Mouse (Mus musculus) lung, postnatal 0 days (tissue): ENCODE measurements at regions not wholly inside any gene's neighbourhood (a gene's known extent, or its start where the extent isn't known, plus 50 kb on each side); places are given as distances from the start of the nearest gene placed in this dataset.
"Not testable (repeated sequence)": the region's sequence is repeated elsewhere in the genome, so short reads cannot be mapped to it uniquely, and the experiment has no call there.

Experiments used
- ATAC-seq: fragments of 200-750 bp; cut with Nextera tagmentation; 2 replicates; pipeline ENCODE4 v1.8.0; 2017; ENCODE audit warnings: moderate library complexity
- DNase-seq: peaks from one replicate; pipeline ENCODE4 v3.0.0-alpha.2; 2016; ENCODE audit warnings: low spot score
- H3K27ac ChIP-seq: fragments of 300-500 bp; sonication (generic); 2 replicates; pipeline ENCODE4 v1.5.1; 2014; ENCODE audit warnings: antibody characterized with exemption, mild to moderate bottlenecking, low read length, mixed read lengths
- H3K27me3 ChIP-seq: fragments of 300-500 bp; sonication (generic); replicated peaks from 2 replicates; pipeline ENCODE4 v1.6.1; 2014; ENCODE audit warnings: low read length, mixed read lengths; ENCODE audit not compliant: insufficient read depth
- H3K36me3 ChIP-seq: fragments of 300-500 bp; sonication (generic); 2 replicates; pipeline ENCODE4 v1.6.1; 2014; ENCODE audit warnings: low read length, mixed read lengths; ENCODE audit not compliant: insufficient read depth
- H3K4me1 ChIP-seq: fragments of 300-500 bp; sonication (generic); 2 replicates; pipeline ENCODE4 v1.6.1; 2014; ENCODE audit warnings: antibody characterized with exemption, low read depth, low read length, mixed read lengths; ENCODE audit not compliant: insufficient read depth
- H3K4me2 ChIP-seq: fragments of 300-500 bp; sonication (generic); replicated peaks from 2 replicates; pipeline ENCODE4 v1.6.1; 2014; ENCODE audit warnings: low read depth, mild to moderate bottlenecking, low read length, moderate library complexity, mixed read lengths
- H3K4me3 ChIP-seq: fragments of 300-500 bp; sonication (generic); 2 replicates; pipeline ENCODE4 v1.5.1; 2014; ENCODE audit warnings: low read depth, low read length
- H3K9ac ChIP-seq: fragments of 300-500 bp; sonication (generic); replicated peaks from 2 replicates; pipeline ENCODE4 v1.6.1; 2014; ENCODE audit warnings: low read depth, mild to moderate bottlenecking
- H3K9me3 ChIP-seq: fragments of 300-500 bp; sonication (generic); 2 replicates; pipeline ENCODE4 v1.6.1; 2016; ENCODE audit warnings: low read length, mixed read lengths
- CTCF ChIP-seq: IDR thresholded peaks from 2 replicates; pipeline ENCODE4 v1.5.1; 2016; ENCODE audit warnings: antibody characterized with exemption, mild to moderate bottlenecking
- EP300 ChIP-seq: IDR thresholded peaks from 2 replicates; pipeline ENCODE4 v1.6.1; 2016; ENCODE audit warnings: antibody characterized with exemption, mild to moderate bottlenecking, control low read depth
- WGBS: fragments of 180-500 bp; shearing (Covaris S2); extraction: QIAGEN DNeasy Blood & Tissue Kit; methylation state at CpG from one replicate; pipeline ENCODE4 v1.1.7; 2014; 5-methylcytosine and 5-hydroxymethylcytosine counted together

DNA sequence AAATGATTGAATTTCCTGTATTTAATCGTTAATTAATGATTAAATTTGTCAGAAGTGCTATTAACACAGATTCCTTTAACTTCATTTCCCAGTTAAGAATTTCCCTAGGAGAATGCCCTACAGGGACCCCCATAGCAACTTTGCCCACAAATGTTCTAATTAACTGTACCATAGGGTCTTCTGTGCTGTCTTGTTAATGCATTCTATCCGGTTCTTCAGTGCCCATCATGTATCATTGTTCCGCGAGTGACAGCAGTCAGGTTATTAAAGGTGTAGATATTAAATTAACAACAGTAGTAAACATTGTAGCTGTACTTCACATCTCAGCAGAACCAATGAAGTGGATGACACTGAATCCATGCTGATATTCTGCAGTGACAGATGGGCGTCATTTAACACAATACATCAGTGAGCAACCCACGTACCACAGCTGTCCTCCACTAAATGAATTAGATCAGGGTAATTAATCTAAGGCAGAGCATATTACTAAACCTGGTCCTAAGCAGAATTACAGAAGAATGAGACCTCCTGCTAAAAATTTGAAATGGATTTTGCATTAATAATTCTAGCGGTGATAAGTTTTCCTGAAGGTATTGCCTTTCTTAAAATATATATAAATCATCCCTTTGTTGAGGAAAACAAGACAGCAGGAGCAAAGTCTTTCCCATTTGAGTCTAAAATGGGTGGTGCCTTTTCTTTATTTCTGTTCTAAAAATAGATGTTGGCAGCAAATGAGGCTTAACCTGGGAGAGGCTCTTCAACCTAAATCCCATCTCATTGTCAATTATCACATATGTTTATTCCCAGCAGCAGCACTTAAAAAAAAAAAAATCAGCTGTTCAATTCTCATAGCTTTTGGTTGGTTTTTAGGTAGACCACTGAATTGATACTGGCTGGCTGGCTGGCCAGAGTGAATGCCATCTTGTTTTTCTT is 872.3 kb downstream of the Nxph1 start:
- H3K4me3 ChIP-seq, result no peak overlapping the region
- DNase-seq, result no peak
- no peak for TF ChIP-seq CTCF
- TF ChIP-seq EP300, result no peak
- H3K27me3 ChIP-seq, result no peaks in the 10 kb centered on the region
- no peak overlapping the region for H3K9ac ChIP-seq
- ATAC-seq, result no peak
- no peaks in the 10 kb centered on the region for H3K4me1 ChIP-seq
- no peak overlapping the region for H3K4me2 ChIP-seq
- no peaks in the 10 kb centered on the region for H3K9me3 ChIP-seq
- WGBS, result 84% methylated on average over 7 of the region's 7 CpGs
- no peaks in the 10 kb centered on the region for H3K36me3 ChIP-seq
- no peak overlapping the region for H3K27ac ChIP-seq

DNA sequence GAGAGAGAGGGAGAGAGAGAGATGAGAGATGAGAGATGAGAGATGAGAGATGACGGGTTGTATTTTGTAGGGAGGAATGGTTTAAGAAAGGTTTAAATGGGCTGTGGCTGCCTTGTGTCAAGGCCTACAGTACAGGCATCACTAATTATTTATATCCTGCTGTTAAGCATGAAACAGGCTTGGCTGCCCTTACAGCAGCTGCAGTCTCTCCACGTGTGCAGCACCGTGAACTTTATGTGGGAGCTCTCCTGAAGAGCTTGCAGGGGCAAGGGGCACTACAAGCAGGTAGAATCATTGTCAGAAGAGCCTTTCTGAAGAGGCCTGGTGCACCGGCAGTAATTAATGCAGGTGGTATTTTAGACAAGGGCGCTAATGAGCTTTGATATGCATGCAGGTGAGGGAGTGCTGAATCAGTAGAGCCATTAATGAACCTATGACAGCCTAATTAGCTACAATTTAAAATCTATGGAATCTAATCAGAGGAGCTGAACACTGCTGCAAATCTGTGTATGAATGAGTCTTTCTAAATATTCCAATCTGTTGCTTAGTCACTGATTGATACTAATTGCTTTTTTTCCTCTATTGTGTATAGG is 886.7 kb downstream of the Nxph1 start:
- Histone ChIP-seq H3K36me3 (no peaks in the 10 kb centered on the region), H3K4me3 (no peak overlapping the region), H3K9me3 (no peaks in the 10 kb centered on the region), H3K9ac (no peak overlapping the region), H3K27me3 (no peaks in the 10 kb centered on the region), H3K4me1 (no peaks in the 10 kb centered on the region), H3K4me2 (no peak overlapping the region), H3K27ac (no peak overlapping the region)
- DNase-seq (no peak), ATAC-seq (no peak)
- WGBS, result 61% methylated on average over 5 of the region's 5 CpGs
- no peak for TF ChIP-seq CTCF
- TF ChIP-seq EP300, result no peak

DNA sequence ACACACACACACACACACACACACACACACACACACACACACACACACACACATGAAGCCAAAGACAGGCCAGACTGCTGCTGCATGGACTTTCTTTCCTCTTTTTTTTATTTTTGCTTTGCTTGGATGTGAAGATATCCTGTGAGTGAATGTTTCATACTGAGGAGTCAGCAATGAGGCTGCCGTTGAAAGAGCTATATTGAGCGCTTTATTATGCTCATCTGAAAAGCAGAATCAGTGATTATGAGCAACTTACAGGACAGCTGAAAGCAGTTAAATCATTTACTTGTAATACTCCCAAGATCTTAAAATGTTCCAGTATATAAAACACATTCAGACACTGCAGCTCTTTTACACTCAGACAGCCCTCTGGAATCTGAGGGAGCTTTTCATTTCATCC is 894.2 kb downstream of the Nxph1 start:
- 83% methylated on average over 2 of the region's 2 CpGs for WGBS
- Histone ChIP-seq H3K4me1 (no peaks in the 10 kb centered on the region), H3K27ac (no peak overlapping the region), H3K36me3 (no peaks in the 10 kb centered on the region), H3K4me2 (no peak overlapping the region), H3K9ac (no peak overlapping the region), H3K4me3 (no peak overlapping the region), H3K27me3 (no peaks in the 10 kb centered on the region), H3K9me3 (no peaks in the 10 kb centered on the region; the same call in 1 of the 2 replicates)
- TF ChIP-seq EP300 (no peak), CTCF (no peak)
- ATAC-seq (no peak), DNase-seq (no peak)

DNA sequence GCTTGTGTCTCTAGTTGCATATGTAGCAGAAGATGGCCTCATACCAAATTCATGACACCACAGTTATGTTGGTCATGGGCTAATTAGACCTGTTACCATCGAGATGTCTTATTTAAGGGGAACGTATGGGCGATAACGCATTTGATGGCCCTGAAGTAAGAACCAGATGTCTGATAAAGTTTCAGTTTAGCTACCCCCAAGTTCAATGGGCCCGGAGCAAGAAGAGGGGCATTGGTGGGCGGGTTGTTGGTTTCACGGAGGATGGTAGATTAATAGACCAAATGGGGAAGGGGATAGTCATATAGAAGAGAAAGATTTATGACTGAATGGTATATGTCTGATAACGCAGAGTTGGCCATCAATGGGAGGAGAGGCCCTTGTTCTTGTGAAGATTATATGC is 941.6 kb downstream of the Nxph1 start:
- H3K4me1 ChIP-seq, H3K4me3 ChIP-seq, H3K9me3 ChIP-seq, DNase-seq, H3K27me3 ChIP-seq, H3K36me3 ChIP-seq, H3K4me2 ChIP-seq, H3K27ac ChIP-seq, H3K9ac ChIP-seq: not testable (repeated sequence)
- peak; percentile 100 for ATAC-seq
- WGBS, result 81% methylated on average over 8 of the region's 8 CpGs
